Mouse (Mus musculus): ENCODE results near the gene Sptbn1. TPM values are rescaled to one million over a fixed set of nuclear protein-coding genes. Genes with fewer than 3 reads are reported as not detected.

The Sptbn1 gene
- polyA plus RNA-seq, 1 experiment from 2014 or later: 95.8 TPM

GRCm38 (mm10) chr11:30095212-30095773 lies 172.7 kb downstream of the Sptbn1 start:
- ATAC-seq (ENCODE audit: low FRiP score, low read depth): no peak
- Histone ChIP-seq H3K27ac (no peak overlapping the region), H3K9me3 (0 out of 2 replicates have a peak, but pooled peaks cover 4% of the 10 kb centered on the region), H3K36me3 (peaks cover 39% of the 10 kb centered on the region), H3K4me1 (no peaks in the 10 kb centered on the region), H3K4me3 (no peak overlapping the region), H3K4me2 (replicated peaks) (no peak overlapping the region), H3K9ac (no peak overlapping the region), H3K27me3 (no peaks in the 10 kb centered on the region)
- WGBS: 84% methylated on average over 6 of the region's 6 CpGs

GRCm38 (mm10) chr11:30091892-30092291 lies 176.1 kb downstream of the Sptbn1 start:
- Histone ChIP-seq H3K4me1 (no peaks in the 10 kb centered on the region), H3K4me2 (replicated peaks) (no peak overlapping the region), H3K9me3 (no peaks in the 10 kb centered on the region), H3K9ac (no peak overlapping the region), H3K27ac (no peak overlapping the region), H3K27me3 (no peaks in the 10 kb centered on the region), H3K36me3 (peaks cover 9% of the 10 kb centered on the region), H3K4me3 (no peak overlapping the region)
- 49% methylated on average over 4 of the region's 4 CpGs for WGBS
- ATAC-seq (ENCODE audit: low FRiP score, low read depth): no peak

- H3K36me3 ChIP-seq: no peaks in the 10 kb centered on the region
- H3K27me3 ChIP-seq: no peaks in the 10 kb centered on the region
- H3K4me1 ChIP-seq: no peaks in the 10 kb centered on the region
- no peak overlapping the region for H3K4me3 ChIP-seq
- H3K4me2 ChIP-seq (replicated peaks): no peak overlapping the region
- H3K27ac ChIP-seq: no peak overlapping the region
- no peak for ATAC-seq (ENCODE audit: low FRiP score, low read depth)
- no peaks in the 10 kb centered on the region for H3K9me3 ChIP-seq
- H3K9ac ChIP-seq: no peak overlapping the region
Observed at GRCm38 (mm10) chr11:30085114-30085513, 182.9 kb downstream of the Sptbn1 start.

GRCm38 (mm10) chr11:30057299-30057698 lies 210.7 kb downstream of the Sptbn1 start:
- Histone ChIP-seq H3K27me3 (no peaks in the 10 kb centered on the region), H3K4me1 (no peaks in the 10 kb centered on the region), H3K4me3 (no peak overlapping the region), H3K9ac (no peak overlapping the region), H3K27ac (no peak overlapping the region), H3K4me2 (replicated peaks) (no peak overlapping the region), H3K9me3 (no peaks in the 10 kb centered on the region), H3K36me3 (no peaks in the 10 kb centered on the region)
- 37% methylated on average over 8 of the region's 8 CpGs for WGBS
- ATAC-seq (ENCODE audit: low FRiP score, low read depth): 0 out of 2 replicates have a peak, but pooled peaks have one; percentile 8

Other genes starting within 250 kb of the Sptbn1 start
- 0.59 and 0.63 TPM in 2 replicates for gene Eml6, start 242.1 kb downstream of the Sptbn1 start, polyA plus RNA-seq (2015; fragmentation: Nextera tagmentation; extraction: Ambion mirVana)
- gene 4930505A04Rik, start 203.7 kb upstream of the Sptbn1 start, polyA plus RNA-seq (2015; fragmentation: Nextera tagmentation; extraction: Ambion mirVana): not detected in 2 replicates

Data from limb, embryonic 13.5 days (tissue).